Mouse (Mus musculus) monocyte, adult 5-6 weeks (primary cell): ENCODE measurements around the gene Tspan1. TPM values are rescaled to one million over a fixed set of nuclear protein-coding genes. Genes with fewer than 3 reads are reported as not detected.
A peak's percentile ranks its signal among the peaks of the same experiment; 100 is the strongest.

Source experiments
- ATAC-seq: fragments of 153-309, 156-312 bp; replicated peaks from 2 replicates; pipeline ENCODE4 v1.8.0; 2017; ENCODE audit warnings: mild to moderate bottlenecking; ENCODE audit not compliant: low TSS enrichment, insufficient number of reproducible peaks, severe bottlenecking, poor library complexity, low FRiP score
- total RNA-seq: library from RNA; stranded (forward); fragments of 200-1000, 200-491, 200-594 nt; gene quantifications from 3 replicates; pipeline ENCODE4 v1.2.3, GENCODE M21; 2017

Gene Tspan1
- total RNA-seq, 1 experiment from 2014 or later = not detected

- no peak for ATAC-seq
These were observed 26.4 kb downstream of the Tspan1 start for GRCm38 (mm10) chr4:116140801-116141574.

- ATAC-seq = no peak
These were observed 29.9 kb downstream of the Tspan1 start for GRCm38 (mm10) chr4:116137421-116137996.

- ATAC-seq = 0 out of 2 replicates have a peak, but pooled peaks have one; percentile 1
These were observed 32.4 kb downstream of the Tspan1 start for GRCm38 (mm10) chr4:116134990-116135389.

- no peak for ATAC-seq
These were observed 34.3 kb downstream of the Tspan1 start for GRCm38 (mm10) chr4:116133126-116133525.

GRCm38 (mm10) chr4:116127956-116128355, 39.4 kb downstream of the Tspan1 start:
- no peak for ATAC-seq

- no peak for ATAC-seq
These were observed 41.5 kb downstream of the Tspan1 start for GRCm38 (mm10) chr4:116125803-116126386.

- peak; percentile 96 for ATAC-seq
These were observed 43.5 kb downstream of the Tspan1 start, which contains the start of the genes Rad54l and Pomgnt1 for GRCm38 (mm10) chr4:116123602-116124519. Gene Rad54l, minus strand, starts transcription at chr4:116123690. Gene Pomgnt1, plus strand, starts transcription at chr4:116123840.

GRCm38 (mm10) chr4:116122762-116123161, 44.6 kb downstream of the Tspan1 start:
- ATAC-seq = 0 out of 2 replicates have a peak, but pooled peaks have one; percentile 28

Other genes starting within 250 kb of the Tspan1 start
- not detected in 3 replicates for gene Dmbx1, start 227.7 kb downstream of the Tspan1 start, total RNA-seq
- 5.3 to 9.1 TPM (median 6.8 TPM) in 3 replicates for gene Faah, start 149.7 kb downstream of the Tspan1 start, total RNA-seq
- 19.5 to 41.1 TPM (median 19.5 TPM) in 3 replicates for gene Nsun4, start 113.7 kb downstream of the Tspan1 start, total RNA-seq
- gene Uqcrh, start 92.5 kb downstream of the Tspan1 start, total RNA-seq = 438 to 562 TPM (median 516 TPM) in 3 replicates
- gene Lrrc41, start 92.3 kb downstream of the Tspan1 start, total RNA-seq = 5.2 to 13.2 TPM (median 8.6 TPM) in 3 replicates
- gene Rad54l, start 43.9 kb downstream of the Tspan1 start, total RNA-seq = 1.1 to 2.1 TPM (median 1.2 TPM) in 3 replicates
- gene Pomgnt1, start 43.8 kb downstream of the Tspan1 start, total RNA-seq = 10.0 to 24.0 TPM (median 12.7 TPM) in 3 replicates
- gene Lurap1, start 16.3 kb downstream of the Tspan1 start, total RNA-seq = 0.19 TPM in 1 of 3 replicates, not detected in the others
- not detected in 3 replicates for gene 1700042G07Rik, start 5.8 kb upstream of the Tspan1 start, total RNA-seq
- gene Gm49337, start 5.8 kb upstream of the Tspan1 start, total RNA-seq = 0.76 TPM in 1 of 3 replicates, not detected in the others
- gene Pik3r3, start 54.0 kb upstream of the Tspan1 start, total RNA-seq = 0.87 to 2.9 TPM in 2 of 3 replicates, not detected in the other